Mouse (Mus musculus): Measurements from ENCODE around the gene Masp2.

DNA sequence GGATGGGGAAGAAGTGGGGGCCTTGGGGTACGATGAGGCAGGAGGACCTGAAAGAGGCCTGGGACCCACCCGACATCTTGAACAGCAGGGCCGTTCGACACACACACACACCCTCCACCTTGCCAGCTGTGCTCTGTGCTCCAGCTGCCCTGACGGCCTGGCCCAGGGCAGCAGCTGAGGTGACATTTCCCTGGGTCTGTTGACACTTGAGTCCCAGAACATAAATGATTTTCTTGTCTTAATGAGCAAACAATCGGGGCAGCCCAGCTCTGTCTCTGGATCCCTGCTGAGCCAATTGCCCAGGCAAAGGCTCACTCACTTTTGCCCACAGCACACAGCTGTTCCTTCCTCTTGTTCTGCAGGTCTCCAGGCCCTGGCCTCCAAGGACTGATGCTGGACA lies 61.7 kb downstream of the Masp2 start:
- TF ChIP-seq CTCF (IDR thresholded peaks at IDR 0.05; ENCODE audit: low read depth): no peak
- no peak for TF ChIP-seq EP300 (IDR thresholded peaks at IDR 0.05; ENCODE audit: low read depth)

Data from heart, postnatal 0 days (tissue).